Mouse (Mus musculus): Measurements from ENCODE around the gene Fgfr2. TPM values are rescaled to one million over a fixed set of nuclear protein-coding genes. Genes with fewer than 3 reads are reported as not detected.

Gene Fgfr2
- polyA plus RNA-seq, 2 experiments from 2014 or later = not detected

- no peak for ATAC-seq
Observed at GRCm38 (mm10) chr7:131651921-131652694, 1471.0 kb downstream of the Fgfr2 start.

GRCm38 (mm10) chr7:131650277-131650676 lies 1472.9 kb downstream of the Fgfr2 start:
- ATAC-seq = no peak

GRCm38 (mm10) chr7:131648276-131648675 lies 1474.9 kb downstream of the Fgfr2 start:
- ATAC-seq = no peak

- ATAC-seq = no peak
Observed at GRCm38 (mm10) chr7:131647583-131647982, 1475.6 kb downstream of the Fgfr2 start.

DNA sequence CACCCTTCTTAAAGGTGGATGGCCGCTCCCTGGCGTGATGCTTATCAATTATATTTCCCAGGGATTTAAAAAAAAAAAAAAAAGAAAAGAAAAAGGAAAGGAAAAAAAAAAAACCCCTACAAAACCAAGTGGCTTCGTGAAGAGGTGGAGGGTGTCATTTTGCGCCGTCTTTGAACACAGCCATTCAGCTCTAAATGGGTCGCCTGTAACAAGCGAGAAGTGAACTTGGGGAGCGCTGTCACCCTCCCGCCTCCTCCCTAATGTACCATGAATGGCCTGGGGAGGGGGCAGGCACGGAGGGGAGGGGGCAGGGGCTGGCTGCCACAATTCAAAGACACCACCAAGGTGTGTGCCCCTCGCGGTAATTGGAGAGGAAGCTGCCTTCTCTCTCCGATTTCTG lies 1478.6 kb downstream of the Fgfr2 start:
- no peak for ATAC-seq

GRCm38 (mm10) chr7:131644051-131644450 lies 1479.1 kb downstream of the Fgfr2 start:
- no peak for ATAC-seq

- no peak for ATAC-seq
Observed at GRCm38 (mm10) chr7:131643341-131643840, 1479.8 kb downstream of the Fgfr2 start.

- ATAC-seq = no peak
Observed at GRCm38 (mm10) chr7:131629562-131629961, 1493.6 kb downstream of the Fgfr2 start.

DNA sequence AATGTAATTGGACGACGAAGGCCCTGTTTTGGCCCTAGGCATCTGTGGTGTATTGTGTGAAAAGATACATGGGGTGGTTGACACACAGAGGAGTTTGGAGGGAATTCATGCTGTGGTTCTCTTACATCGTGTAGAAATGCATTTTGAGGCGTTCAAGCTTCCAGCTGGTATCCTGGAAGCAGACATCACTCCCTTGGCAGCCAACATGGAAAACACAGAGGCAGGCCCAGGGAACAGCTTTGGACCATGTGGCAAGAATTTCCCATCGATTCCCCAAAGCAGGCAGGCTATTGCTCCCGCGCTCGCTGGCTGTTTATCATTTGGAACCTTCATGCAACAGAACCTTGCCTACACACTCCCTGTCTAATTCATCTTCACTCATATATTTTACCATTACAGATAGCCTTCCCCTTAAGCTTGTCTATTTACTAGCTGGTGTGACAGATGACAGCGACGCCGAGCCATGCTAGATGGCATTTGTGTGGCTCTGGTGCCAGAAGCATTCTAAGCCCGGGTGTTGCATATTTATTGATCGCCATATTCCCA lies 1494.2 kb downstream of the Fgfr2 start:
- no peak for ATAC-seq

DNA sequence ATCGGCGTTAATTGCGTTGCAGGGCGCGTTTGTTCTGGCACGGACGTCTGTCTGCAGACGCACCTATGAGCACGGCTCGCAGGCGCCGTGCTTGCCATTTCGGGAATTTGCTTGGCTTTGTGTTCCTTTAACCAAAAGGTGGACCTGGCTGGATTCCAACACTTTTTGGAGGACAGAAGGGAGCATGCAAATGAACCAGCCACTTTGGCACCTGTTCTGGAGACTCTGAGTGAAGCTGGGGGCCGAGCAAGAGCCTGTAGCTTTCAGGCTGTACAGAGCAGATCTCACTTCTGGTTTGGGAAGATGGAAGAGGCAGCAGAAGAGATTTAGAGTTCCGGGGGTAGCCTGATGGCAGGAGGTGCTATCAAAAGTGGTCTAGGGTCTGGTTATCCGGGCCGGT lies 1494.8 kb downstream of the Fgfr2 start:
- ATAC-seq = no peak

GRCm38 (mm10) chr7:131609677-131610076 lies 1513.5 kb downstream of the Fgfr2 start:
- no peak for ATAC-seq

DNA sequence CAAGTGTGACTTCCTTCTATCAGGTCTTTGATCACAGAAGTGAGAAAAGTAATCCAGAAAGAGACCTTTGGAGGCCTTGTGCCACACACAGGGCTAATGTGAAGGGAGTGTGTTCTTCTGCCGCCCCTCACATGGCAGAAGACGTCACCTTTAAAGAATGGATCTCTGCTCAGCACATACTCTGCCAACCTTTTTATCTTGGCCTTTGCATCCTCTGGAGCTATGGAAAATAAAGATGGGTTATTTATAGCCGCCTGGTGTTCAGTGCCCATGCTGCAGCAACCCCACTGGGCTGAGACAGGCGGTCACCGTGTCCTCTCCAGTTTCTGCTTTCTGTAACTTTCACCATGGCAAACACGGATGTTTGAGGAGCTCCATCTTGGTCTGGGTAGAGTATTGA lies 1515.1 kb downstream of the Fgfr2 start:
- no peak for ATAC-seq

DNA sequence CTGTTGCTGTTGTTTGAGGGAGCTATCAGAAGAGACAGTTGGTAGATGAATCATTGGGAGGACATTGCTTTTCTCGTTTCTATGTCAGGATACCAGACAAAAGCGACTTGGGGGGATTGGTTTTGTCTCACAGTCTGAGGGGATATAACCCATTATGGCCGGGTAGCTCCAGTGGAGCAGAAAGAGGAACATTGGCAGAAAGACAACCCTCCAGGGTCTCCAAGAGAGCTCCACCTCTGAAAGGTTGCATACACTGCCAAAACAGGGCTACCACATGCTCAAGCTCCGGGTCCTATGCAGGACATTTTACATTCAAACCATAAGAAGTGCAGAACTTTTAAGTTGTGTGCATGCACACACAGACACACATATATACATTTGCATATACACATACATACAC lies 1517.7 kb downstream of the Fgfr2 start:
- no peak for ATAC-seq

GRCm38 (mm10) chr7:131604946-131605345 lies 1518.2 kb downstream of the Fgfr2 start:
- ATAC-seq = no peak

- no peak for ATAC-seq
Observed at GRCm38 (mm10) chr7:131603186-131603585, 1520.0 kb downstream of the Fgfr2 start.

DNA sequence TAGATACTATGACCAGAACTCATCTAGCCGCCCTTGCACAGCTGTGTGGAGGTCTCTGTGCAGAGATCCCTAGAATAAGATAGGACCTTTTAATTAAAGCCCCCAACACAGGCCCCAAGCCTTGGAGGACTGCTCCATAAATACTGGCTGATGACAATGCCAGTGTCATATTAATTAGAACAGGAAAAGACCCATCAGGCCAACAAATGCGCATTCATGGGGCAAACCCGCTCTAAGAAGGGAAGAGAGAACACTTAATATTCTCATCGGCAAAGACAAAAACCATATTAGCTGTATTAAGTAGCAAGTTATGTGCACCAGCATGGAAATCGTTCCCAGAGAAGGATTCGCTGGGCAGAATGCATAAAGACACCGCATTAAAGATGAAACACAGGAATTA lies 1521.0 kb downstream of the Fgfr2 start:
- no peak for ATAC-seq

GRCm38 (mm10) chr7:131598483-131598824 lies 1524.7 kb downstream of the Fgfr2 start:
- no peak for ATAC-seq

- ATAC-seq = no peak
Observed at GRCm38 (mm10) chr7:131597779-131598482, 1525.2 kb downstream of the Fgfr2 start.

GRCm38 (mm10) chr7:131585551-131585950 lies 1537.6 kb downstream of the Fgfr2 start:
- no peak for ATAC-seq

GRCm38 (mm10) chr7:131582178-131582577 lies 1541.0 kb downstream of the Fgfr2 start:
- no peak for ATAC-seq

GRCm38 (mm10) chr7:131575246-131575645 lies 1547.9 kb downstream of the Fgfr2 start:
- ATAC-seq = no peak

GRCm38 (mm10) chr7:131560697-131561042 lies 1562.5 kb downstream of the Fgfr2 start:
- no peak for ATAC-seq

GRCm38 (mm10) chr7:131559986-131560696 lies 1563.0 kb downstream of the Fgfr2 start, which contains the start of gene Bub3:
Gene Bub3, plus strand, starts transcription at chr7:131560222.
- peak; percentile 95 for ATAC-seq

Measured in activated CD4-positive, CD25-positive, alpha-beta regulatory T cell, adult 4 months (primary cell).